In genomic region chr4:139926161-139926561, GRCm38 (mm10) we compare ENCODE assay signal across 8 mouse cellular contexts. TPM values are rescaled to one million over a fixed set of nuclear protein-coding genes. Genes with fewer than 3 reads are reported as not detected.
DNase-seq lines count a peak whose midpoint lies in the region; ATAC-seq and TF ChIP-seq lines count a peak whose summit lies in the region.

No protein-coding gene starts in this region.

- no peaks in the 10 kb centered on the region for H3K9me3 ChIP-seq in heart, embryonic 14.5 days (ENCODE audit: control insufficient read depth, low read length)
- no peaks in the 10 kb centered on the region for H3K9me3 ChIP-seq in forebrain, embryonic 14.5 days (replicated peaks; ENCODE audit: control insufficient read depth, low read length)

- 0 out of 2 replicates have a peak, but pooled peaks have one; percentile 22 for TF ChIP-seq POLR2A in olfactory bulb, adult 2 months (IDR thresholded peaks at IDR 0.05; ENCODE audit: insufficient read depth, low read depth, low read length)

- no peaks in the 10 kb centered on the region for H3K4me1 ChIP-seq in heart, embryonic 14.5 days (ENCODE audit: control insufficient read depth in 2 of 2, insufficient read depth in 2 of 2, low read length in 2 of 2)
- H3K4me1 ChIP-seq in forebrain, embryonic 14.5 days (ENCODE audit: control insufficient read depth, insufficient read depth, low read length) = peaks cover 23% of the 10 kb centered on the region
- H3K4me1 ChIP-seq in olfactory bulb, adult 2 months (ENCODE audit: control insufficient read depth, insufficient read depth, low read length) = peaks cover 26% of the 10 kb centered on the region

- no peak overlapping the region for H3K9ac ChIP-seq in heart, embryonic 14.5 days (ENCODE audit: low read length)
- peak overlapping the region; percentile 32 for H3K9ac ChIP-seq in forebrain, embryonic 14.5 days (ENCODE audit: low read length)

- peaks cover 33% of the 10 kb centered on the region for H3K27me3 ChIP-seq in heart, embryonic 14.5 days (ENCODE audit: control insufficient read depth, insufficient read depth, low read length)
- 0 out of 2 replicates have a peak, but pooled peaks cover 8% of the 10 kb centered on the region for H3K27me3 ChIP-seq in forebrain, embryonic 14.5 days (replicated peaks; ENCODE audit: control insufficient read depth, insufficient read depth, low read length)

- intact Hi-C loops in heart, postnatal 14 days (cut with DNase I) = no loop called here
- intact Hi-C loops in left cerebral cortex, adult 2 months (cut with DNase I) = loop anchor here (2.0 kb wide), 1 partner anchor 37 kb away; no protein-coding TSS in a partner anchor
- intact Hi-C loops in gastrocnemius, adult 2 months (cut with DNase I) = no loop called here

- WGBS in heart, embryonic 14.5 days = 9% methylated on average over 11 of the region's 11 CpGs
- WGBS in forebrain, embryonic 14.5 days = 3% methylated on average over 11 of the region's 11 CpGs
- 4% methylated on average over 11 of the region's 11 CpGs for WGBS in olfactory bulb, adult 2 months

- no peaks in the 10 kb centered on the region for H3K36me3 ChIP-seq in heart, embryonic 14.5 days (ENCODE audit: control insufficient read depth, insufficient read depth, low read length)
- H3K36me3 ChIP-seq in forebrain, embryonic 14.5 days (ENCODE audit: control insufficient read depth, insufficient read depth, low read length) = no peaks in the 10 kb centered on the region

- peak overlapping the region; percentile 43 for H3K4me2 ChIP-seq in heart, embryonic 14.5 days (ENCODE audit: low read length)
- peak overlapping the region; percentile 47 for H3K4me2 ChIP-seq in forebrain, embryonic 14.5 days (ENCODE audit: low read length)

- no peak for DNase-seq in heart, postnatal 14 days
- peak; percentile 91 for DNase-seq in forebrain, embryonic 14.5 days (ENCODE audit: low spot score)
- peak; percentile 37 to 58 for DNase-seq in left cerebral cortex, adult 2 months (ENCODE audit: extremely low spot score in 1 of 2, low spot score in 2 of 2)
- DNase-seq in adrenal gland, postnatal 25 days = no peak
- no peak for DNase-seq in gastrocnemius, adult 2 months
- DNase-seq in urinary bladder, postnatal 10 days (ENCODE audit: low spot score) = no peak

- no peak overlapping the region for H3K27ac ChIP-seq in heart, embryonic 14.5 days (replicated peaks in 1 of 2; ENCODE audit: control insufficient read depth in 1 of 2, insufficient read depth in 1 of 2, low read depth in 2 of 2, low read length in 2 of 2)
- H3K27ac ChIP-seq in forebrain, embryonic 14.5 days (ENCODE audit: low read depth, low read length) = peak overlapping the region; percentile 67
- peak overlapping the region; percentile 86 for H3K27ac ChIP-seq in left cerebral cortex, adult 2 months
- H3K27ac ChIP-seq in olfactory bulb, adult 2 months (ENCODE audit: insufficient read depth, low read depth, low read length) = peak overlapping the region; percentile 94
- no peak overlapping the region for H3K27ac ChIP-seq in gastrocnemius, adult 2 months

- 0 out of 4 replicates have a peak overlapping the region, but pooled peaks of 1 of the 2 experiments have one; percentile 9 for H3K4me3 ChIP-seq in heart, embryonic 14.5 days (ENCODE audit: control insufficient read depth in 1 of 2, insufficient read depth in 1 of 2, low read depth in 1 of 2, low read length in 2 of 2)
- peak overlapping the region; percentile 22 for H3K4me3 ChIP-seq in forebrain, embryonic 14.5 days (ENCODE audit: low read depth, low read length)
- H3K4me3 ChIP-seq in left cerebral cortex, adult 2 months = peak overlapping the region; percentile 22
- H3K4me3 ChIP-seq in olfactory bulb, adult 2 months (ENCODE audit: insufficient read depth, low read depth, low read length) = peak overlapping the region; percentile 22; the same call in 1 of the 2 replicates
- no peak overlapping the region for H3K4me3 ChIP-seq in gastrocnemius, adult 2 months

- no peak for TF ChIP-seq CTCF in left cerebral cortex, adult 2 months (IDR thresholded peaks at IDR 0.05)
- no peak for TF ChIP-seq CTCF in olfactory bulb, adult 2 months (IDR thresholded peaks at IDR 0.05; ENCODE audit: insufficient read depth, low read depth, low read length)
- no peak for TF ChIP-seq CTCF in gastrocnemius, adult 2 months (IDR thresholded peaks at IDR 0.05)

- no peak for ATAC-seq in heart, embryonic 14.5 days (ENCODE audit: insufficient number of reproducible peaks, insufficient read depth, low FRiP score, low read depth)
- peak; percentile 66 for ATAC-seq in forebrain, embryonic 14.5 days

RNA-seq across cellular contexts. Expression of gene Klhdc7a, which starts 41.7 kb away (rescaled TPM):
- not detected in 2 replicates for polyA plus RNA-seq in heart, embryonic 14.5 days (2014; fragmentation: Nextera tagmentation; extraction: Ambion mirVana)
- total RNA-seq in heart, postnatal 14 days (2021) = 1 to 10 TPM in 1 of 2 experiments, under 1 TPM in 1; 0.54 to 1.3 TPM
- polyA plus RNA-seq in forebrain, embryonic 14.5 days (2014; fragmentation: Nextera tagmentation; extraction: Ambion mirVana) = 0.22 and 0.40 TPM in 2 replicates
- 1 to 10 TPM; 9.4 to 9.6 TPM for total RNA-seq in left cerebral cortex, adult 2 months (2021)
- polyA plus RNA-seq in olfactory bulb, adult 2 months (2012; ENCODE audit: insufficient read depth, insufficient read length, low replicate concordance, missing spikeins) = not detected in 2 replicates
- total RNA-seq in adrenal gland, postnatal 25 days (2021) = 10.8 and 11.9 TPM in 2 replicates
- total RNA-seq in gastrocnemius, adult 2 months (2021) = under 1 TPM in 1 of 2 experiments, not detected in 1; 0.22 TPM

Comparison
In these comparisons a context has a peak if more than half of its experiments do, and no peak if none do; other contexts are left out.
1. H3K27ac ChIP-seq: peak in forebrain, embryonic 14.5 days (single experiment), left cerebral cortex, adult 2 months (single experiment) and olfactory bulb, adult 2 months (single experiment); none in heart, embryonic 14.5 days (0 of 2) and gastrocnemius, adult 2 months (single experiment).
2. DNase-seq: peak in forebrain, embryonic 14.5 days (single experiment) and left cerebral cortex, adult 2 months (2 of 2); none in heart, postnatal 14 days (0 of 2), adrenal gland, postnatal 25 days (single experiment), gastrocnemius, adult 2 months (single experiment) and urinary bladder, postnatal 10 days (single experiment).